Mouse (Mus musculus) myocyte (in vitro differentiated cells): ENCODE results near the gene Bcl9.

ENCODE experiments used
- POLR2A ChIP-seq: IDR thresholded peaks from one replicate; pipeline ENCODE4 v1.6.1; 2011; ENCODE audit warnings: low read depth, mild to moderate bottlenecking, control low read depth, moderate library complexity; ENCODE audit not compliant: insufficient read length
- POLR2AphosphoS2 ChIP-seq: IDR thresholded peaks from one replicate; pipeline ENCODE4 v1.6.1; 2011; ENCODE audit warnings: low read depth, control low read depth; ENCODE audit not compliant: insufficient read length
- SRF ChIP-seq: IDR thresholded peaks from one replicate; pipeline ENCODE4 v1.6.1; 2011; ENCODE audit warnings: low read depth; ENCODE audit not compliant: control insufficient read depth, insufficient read length
- TCF3 ChIP-seq: IDR thresholded peaks from one replicate; pipeline ENCODE4 v1.6.1; 2011; ENCODE audit warnings: low read depth, control low read depth; ENCODE audit not compliant: insufficient read length

DNA sequence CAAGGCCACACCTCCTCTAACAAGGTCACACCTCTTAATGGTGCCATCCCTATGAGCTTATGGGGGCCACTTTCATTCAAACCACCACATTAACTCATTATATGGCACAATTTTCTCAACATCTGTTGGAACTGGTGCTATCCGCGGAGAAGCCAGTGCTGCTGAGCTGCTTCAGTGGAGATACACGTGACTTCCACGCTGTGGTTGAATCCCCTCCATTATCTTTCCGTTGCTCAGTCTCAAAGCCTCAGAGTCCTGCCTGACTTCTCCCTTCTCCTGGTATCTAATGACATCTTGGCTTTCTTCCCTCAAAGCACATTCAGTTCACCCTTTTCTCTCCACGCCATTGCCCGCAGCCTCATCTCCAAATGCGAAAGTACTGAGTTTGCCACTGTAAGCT, 101.1 kb downstream of the Bcl9 start:
- TF ChIP-seq SRF, result no peak
- TF ChIP-seq TCF3, result no peak
- no peak for TF ChIP-seq POLR2A
- TF ChIP-seq POLR2AphosphoS2, result no peak
